Mouse (Mus musculus) lung, embryonic 14.5 days (tissue): ENCODE data around the gene Ufd1. TPM values are rescaled to one million over a fixed set of nuclear protein-coding genes. Genes with fewer than 3 reads are reported as not detected.

Experiments used
- ATAC-seq: fragments of 200-750 bp; cut with Nextera tagmentation; 2 replicates; pipeline ENCODE4 v1.8.0; 2017; ENCODE audit warnings: mild to moderate bottlenecking, moderate TSS enrichment, moderate library complexity; ENCODE audit not compliant: insufficient read depth
- DNase-seq: peaks from one replicate; pipeline ENCODE4 v3.0.0-alpha.2; 2015
- H3K27ac ChIP-seq: fragments of 300-500 bp; sonication (generic); 2 replicates; pipeline ENCODE4 v1.5.1; 2014; ENCODE audit warnings: low read depth, mild to moderate bottlenecking, moderate library complexity
- H3K27me3 ChIP-seq: fragments of 300-500 bp; sonication (generic); 2 replicates; pipeline ENCODE4 v1.6.1; 2014; ENCODE audit warnings: low read length, control low read depth; ENCODE audit not compliant: insufficient read depth
- H3K36me3 ChIP-seq: fragments of 300-500 bp; sonication (generic); 2 replicates; pipeline ENCODE4 v1.6.1; 2014; ENCODE audit warnings: control low read depth; ENCODE audit not compliant: insufficient read depth
- H3K4me1 ChIP-seq: fragments of 300-500 bp; sonication (generic); 2 replicates; pipeline ENCODE4 v1.6.1; 2014; ENCODE audit warnings: antibody characterized with exemption, control low read depth; ENCODE audit not compliant: insufficient read depth
- H3K4me2 ChIP-seq: fragments of 300-500 bp; sonication (generic); 2 replicates; pipeline ENCODE4 v1.6.1; 2014; ENCODE audit warnings: mild to moderate bottlenecking
- H3K4me3 ChIP-seq: fragments of 300-500 bp; sonication (generic); 2 replicates; pipeline ENCODE4 v1.5.1; 2014; ENCODE audit warnings: low read depth, low read length
- H3K9ac ChIP-seq: fragments of 300-500 bp; sonication (generic); 2 replicates; pipeline ENCODE4 v1.6.1; 2014
- H3K9me3 ChIP-seq: fragments of 300-500 bp; sonication (generic); 2 replicates; pipeline ENCODE4 v1.6.1; 2016; ENCODE audit warnings: low read depth, low read length, control low read depth
- CTCF ChIP-seq: IDR thresholded peaks from 2 replicates; pipeline ENCODE4 v1.5.1; 2016; ENCODE audit warnings: antibody characterized with exemption, low read depth
- WGBS: fragments of 180-500 bp; shearing (Covaris S2); extraction: QIAGEN DNeasy Blood & Tissue Kit; methylation state at CpG from one replicate; pipeline ENCODE4 v1.1.7; 2014; 5-methylcytosine and 5-hydroxymethylcytosine counted together
- polyA plus RNA-seq: library from polyadenylated mRNA; unstranded; fragments of >200 nt; fragmentation: Nextera tagmentation; extraction: Ambion mirVana; gene quantifications from 2 replicates; pipeline ENCODE4 v1.2.1, GENCODE M21; 2014

The Ufd1 gene
- polyA plus RNA-seq, 1 experiment from 2014 or later = 84.5 TPM

- no peaks in the 10 kb centered on the region for H3K9me3 ChIP-seq
- DNase-seq (peak; percentile 73), ATAC-seq (peak; percentile 75; the same call in 1 of the 2 replicates)
- no peaks in the 10 kb centered on the region for H3K4me1 ChIP-seq
- H3K27me3 ChIP-seq = peaks cover 43% of the 10 kb centered on the region
- H3K36me3 ChIP-seq = peaks cover 19% of the 10 kb centered on the region; the same call in 1 of the 2 replicates
- peak within 1 kb of the TSS; percentile 58 for H3K9ac ChIP-seq
- no peak for TF ChIP-seq CTCF
- 6% methylated on average over 19 of the region's 19 CpGs for WGBS
- H3K27ac ChIP-seq = peak within 1 kb of the TSS; percentile 50; the same call in 1 of the 2 replicates
- H3K4me3 ChIP-seq = peak within 1 kb of the TSS; percentile 45
- peak within 1 kb of the TSS; percentile 67 for H3K4me2 ChIP-seq
These were observed 35.0 kb upstream of the Ufd1 start, which contains the start of gene Cldn5 for GRCm38 (mm10) chr16:18776556-18777100. Cldn5 (plus strand) TSS chr16:18776847.

- TF ChIP-seq CTCF = 0 out of 2 replicates have a peak, but pooled peaks have one; percentile 9
- peak overlapping the region; percentile 45 for H3K4me3 ChIP-seq
- 3% methylated on average over 80 of the region's 80 CpGs for WGBS
- H3K36me3 ChIP-seq = peaks cover 27% of the 10 kb centered on the region
- H3K9ac ChIP-seq = peak overlapping the region; percentile 58
- no peaks in the 10 kb centered on the region for H3K9me3 ChIP-seq
- no peaks in the 10 kb centered on the region for H3K4me1 ChIP-seq
- DNase-seq (peak; percentile 37), ATAC-seq (peak; percentile 29; the same call in 1 of the 2 replicates)
- peak overlapping the region; percentile 50; the same call in 1 of the 2 replicates for H3K27ac ChIP-seq
- peak overlapping the region; percentile 67 for H3K4me2 ChIP-seq
- H3K27me3 ChIP-seq = peaks cover 43% of the 10 kb centered on the region
These were observed 34.2 kb upstream of the Ufd1 start for GRCm38 (mm10) chr16:18777101-18778080.

GRCm38 (mm10) chr16:18778461-18778860 is 33.1 kb upstream of the Ufd1 start:
- peak overlapping the region; percentile 58; the same call in 1 of the 2 replicates for H3K9ac ChIP-seq
- H3K4me2 ChIP-seq = peak overlapping the region; percentile 67
- 60% methylated on average over 2 of the region's 2 CpGs for WGBS
- H3K4me3 ChIP-seq = peak overlapping the region; percentile 45
- H3K27me3 ChIP-seq = peaks cover 43% of the 10 kb centered on the region
- H3K4me1 ChIP-seq = no peaks in the 10 kb centered on the region
- no peak for TF ChIP-seq CTCF
- ATAC-seq = no peak
- peaks cover 34% of the 10 kb centered on the region for H3K36me3 ChIP-seq
- H3K27ac ChIP-seq = peak overlapping the region; percentile 33; the same call in 1 of the 2 replicates
- no peak for DNase-seq
- no peaks in the 10 kb centered on the region for H3K9me3 ChIP-seq

GRCm38 (mm10) chr16:18781810-18782209 is 29.8 kb upstream of the Ufd1 start:
- 87% methylated on average over 10 of the region's 10 CpGs for WGBS
- ATAC-seq (no peak), DNase-seq (no peak)
- Histone ChIP-seq H3K27ac (no peak overlapping the region), H3K36me3 (peaks cover 62% of the 10 kb centered on the region), H3K9me3 (no peaks in the 10 kb centered on the region), H3K4me1 (no peaks in the 10 kb centered on the region), H3K4me3 (no peak overlapping the region), H3K4me2 (no peak overlapping the region), H3K9ac (no peak overlapping the region), H3K27me3 (peaks cover 22% of the 10 kb centered on the region)
- TF ChIP-seq CTCF = no peak

- 87% methylated on average over 7 of the region's 7 CpGs for WGBS
- no peak for ATAC-seq
- H3K9me3 ChIP-seq = no peaks in the 10 kb centered on the region
- no peak for TF ChIP-seq CTCF
- no peaks in the 10 kb centered on the region for H3K27me3 ChIP-seq
- peaks cover 81% of the 10 kb centered on the region for H3K36me3 ChIP-seq
- no peak overlapping the region for H3K4me2 ChIP-seq
- no peak overlapping the region for H3K9ac ChIP-seq
- DNase-seq = no peak
- no peaks in the 10 kb centered on the region for H3K4me1 ChIP-seq
- no peak overlapping the region for H3K4me3 ChIP-seq
- H3K27ac ChIP-seq = no peak overlapping the region
These were observed 26.6 kb upstream of the Ufd1 start for GRCm38 (mm10) chr16:18785025-18785424.

GRCm38 (mm10) chr16:18785485-18785884 is 26.1 kb upstream of the Ufd1 start:
- ATAC-seq = no peak
- Histone ChIP-seq H3K27ac (no peak overlapping the region), H3K27me3 (no peaks in the 10 kb centered on the region), H3K4me3 (no peak overlapping the region), H3K36me3 (peaks cover 81% of the 10 kb centered on the region), H3K4me2 (no peak overlapping the region), H3K9me3 (no peaks in the 10 kb centered on the region), H3K4me1 (no peaks in the 10 kb centered on the region), H3K9ac (no peak overlapping the region)
- TF ChIP-seq CTCF = no peak
- WGBS = 60% methylated on average over 1 of the region's 1 CpGs
- DNase-seq = no peak

- Histone ChIP-seq H3K4me2 (no peak overlapping the region), H3K27me3 (no peaks in the 10 kb centered on the region), H3K4me1 (no peaks in the 10 kb centered on the region), H3K4me3 (no peak overlapping the region), H3K36me3 (peaks cover 81% of the 10 kb centered on the region), H3K9me3 (no peaks in the 10 kb centered on the region), H3K27ac (no peak overlapping the region), H3K9ac (no peak overlapping the region)
- no peak for DNase-seq
- 86% methylated on average over 10 of the region's 10 CpGs for WGBS
- no peak for ATAC-seq
- no peak for TF ChIP-seq CTCF
These were observed 24.9 kb upstream of the Ufd1 start for GRCm38 (mm10) chr16:18786652-18787051.
